Mouse (Mus musculus) limb, embryonic 11.5 days (tissue): ENCODE measurements at regions not wholly inside any gene's neighbourhood (a gene's known extent, or its start where the extent isn't known, plus 50 kb on each side); places are given as distances from the start of the nearest gene placed in this dataset.

Source experiments
- ATAC-seq: fragments of 200-750 bp; cut with Nextera tagmentation; 2 replicates; pipeline ENCODE4 v1.8.0; 2017; ENCODE audit warnings: low read depth; ENCODE audit not compliant: insufficient number of reproducible peaks, low FRiP score, low TSS enrichment
- DNase-seq: peaks from one replicate; pipeline ENCODE4 v3.0.0-alpha.2; 2015; ENCODE audit warnings: low spot score
- H3K27ac ChIP-seq: fragments of 300-500 bp; sonication (generic); replicated peaks from 2 replicates; pipeline ENCODE4 v1.5.1; 2014; ENCODE audit warnings: low read depth, mild to moderate bottlenecking, low read length
- H3K27me3 ChIP-seq: fragments of 300-500 bp; sonication (generic); 2 replicates; pipeline ENCODE4 v1.6.1; 2014; ENCODE audit warnings: mild to moderate bottlenecking, low read length, mixed read lengths; ENCODE audit not compliant: control insufficient read depth, insufficient read depth
- H3K36me3 ChIP-seq: fragments of 300-500 bp; sonication (generic); 2 replicates; pipeline ENCODE4 v1.6.1; 2014; ENCODE audit warnings: mild to moderate bottlenecking, low read length, moderate library complexity, mixed read lengths; ENCODE audit not compliant: control insufficient read depth, insufficient read depth
- H3K4me1 ChIP-seq: fragments of 300-500 bp; sonication (generic); 2 replicates; pipeline ENCODE4 v1.6.1; 2014; ENCODE audit warnings: low read length, mixed read lengths; ENCODE audit not compliant: control insufficient read depth, insufficient read depth
- H3K4me2 ChIP-seq: fragments of 300-500 bp; sonication (generic); 2 replicates; pipeline ENCODE4 v1.6.1; 2014; ENCODE audit warnings: low read depth, mild to moderate bottlenecking, moderate library complexity; ENCODE audit not compliant: severe bottlenecking
- H3K4me3 ChIP-seq: fragments of 300-500 bp; sonication (generic); 2 replicates; pipeline ENCODE4 v1.5.1; 2014; ENCODE audit warnings: low read depth, low read length
- H3K9ac ChIP-seq: fragments of 300-500 bp; sonication (generic); 2 replicates; pipeline ENCODE4 v1.6.1; 2014; ENCODE audit warnings: mild to moderate bottlenecking, low read length
- H3K9me3 ChIP-seq: fragments of 300-500 bp; sonication (generic); 2 replicates; pipeline ENCODE4 v1.6.1; 2016; ENCODE audit warnings: low read length; ENCODE audit not compliant: control insufficient read depth
- WGBS: fragments of 180-500 bp; shearing (Covaris S2); extraction: QIAGEN DNeasy Blood & Tissue Kit; methylation state at CpG from one replicate; pipeline ENCODE4 v1.1.7; 2014; 5-methylcytosine and 5-hydroxymethylcytosine counted together

- Histone ChIP-seq H3K27me3 (no peaks in the 10 kb centered on the region), H3K4me1 (no peaks in the 10 kb centered on the region), H3K36me3 (no peaks in the 10 kb centered on the region), H3K4me2 (no peak overlapping the region), H3K9ac (no peak overlapping the region), H3K4me3 (no peak overlapping the region), H3K27ac (no peak overlapping the region), H3K9me3 (no peaks in the 10 kb centered on the region)
- DNase-seq = peak; percentile 39
- no peak for ATAC-seq
- 84% methylated on average over 9 of the region's 9 CpGs for WGBS
Measured at GRCm38 (mm10) chr16:76768607-76769006, 244.9 kb upstream of the Usp25 start.

DNA sequence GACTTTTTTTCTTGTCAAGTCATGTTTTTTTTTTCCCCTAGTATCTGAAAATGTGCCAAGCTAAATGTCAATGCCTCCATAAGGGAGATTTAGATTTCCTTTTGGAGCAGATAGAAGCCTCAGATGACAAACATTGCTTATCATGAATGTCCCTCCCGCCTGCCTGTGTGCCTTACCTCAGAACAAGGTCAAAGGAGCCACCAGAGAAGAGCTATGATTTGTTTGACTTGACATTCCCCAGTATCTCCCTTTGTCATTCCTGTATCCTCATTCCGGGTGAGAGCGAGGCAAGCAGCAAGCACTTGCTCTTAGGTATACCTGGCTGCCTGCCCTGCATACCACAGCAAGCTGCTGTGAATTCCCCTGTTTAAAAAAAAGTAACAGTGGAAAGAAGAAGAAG is 246.9 kb upstream of the Usp25 start:
- H3K36me3 ChIP-seq = no peaks in the 10 kb centered on the region
- DNase-seq = no peak
- H3K9me3 ChIP-seq = no peaks in the 10 kb centered on the region

DNA sequence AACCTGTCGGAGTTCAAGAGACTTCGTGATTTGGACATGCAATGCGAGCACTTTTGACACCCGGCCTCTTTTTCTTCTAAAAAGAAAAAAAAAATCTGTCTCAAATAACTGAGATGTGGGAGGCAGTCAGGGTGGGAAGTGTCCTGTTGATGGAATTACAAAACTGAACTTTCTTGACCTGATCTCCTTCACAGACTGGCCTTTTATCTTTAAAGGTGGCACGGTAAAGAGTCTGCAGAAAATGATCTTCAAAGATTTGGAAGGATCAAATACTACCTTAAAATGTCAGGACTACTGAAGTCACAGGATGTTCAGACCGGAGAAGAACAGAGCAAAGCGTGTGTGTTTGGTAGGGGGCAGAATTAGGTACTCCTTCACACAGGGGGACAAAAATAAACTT is 248.0 kb upstream of the Usp25 start:
- Histone ChIP-seq H3K4me3 (no peak overlapping the region), H3K36me3 (no peaks in the 10 kb centered on the region), H3K9me3 (no peaks in the 10 kb centered on the region), H3K9ac (no peak overlapping the region), H3K4me2 (no peak overlapping the region), H3K27me3 (no peaks in the 10 kb centered on the region), H3K4me1 (peaks cover 4% of the 10 kb centered on the region; the same call in 1 of the 2 replicates), H3K27ac (no peak overlapping the region)
- WGBS = 4% methylated on average over 7 of the region's 7 CpGs
- DNase-seq (no peak), ATAC-seq (no peak)

More for the DNA sequence above, 246.9 kb upstream of the Usp25 start:
- no peak overlapping the region for H3K27ac ChIP-seq
- WGBS = 75% methylated on average over 3 of the region's 3 CpGs
- H3K4me1 ChIP-seq = peaks cover 4% of the 10 kb centered on the region; the same call in 1 of the 2 replicates
- no peak overlapping the region for H3K9ac ChIP-seq
- no peak overlapping the region for H3K4me3 ChIP-seq
- no peak for ATAC-seq
- H3K4me2 ChIP-seq = no peak overlapping the region
- H3K27me3 ChIP-seq = no peaks in the 10 kb centered on the region

DNA sequence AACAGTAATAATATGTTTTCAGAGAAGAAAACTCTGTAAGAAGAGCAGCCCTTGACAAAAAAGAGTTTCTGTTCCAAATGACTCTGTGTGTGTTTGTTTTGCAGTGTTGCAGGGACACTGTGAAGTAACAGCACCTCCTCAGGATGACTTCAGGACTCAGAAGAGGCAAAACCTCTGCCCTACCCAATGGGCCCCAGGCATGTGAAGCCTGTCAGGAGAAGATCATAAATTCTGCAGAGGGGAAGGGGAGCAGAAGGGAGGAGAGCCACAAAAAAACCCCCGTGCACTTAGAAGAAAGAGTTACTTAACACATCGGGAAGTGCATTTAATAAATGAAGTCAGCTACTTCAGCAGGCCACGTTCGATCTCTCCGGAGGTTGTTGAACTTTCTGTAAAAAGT is 248.5 kb upstream of the Usp25 start:
- H3K4me2 ChIP-seq = no peak overlapping the region
- H3K27ac ChIP-seq = no peak overlapping the region
- no peak overlapping the region for H3K4me3 ChIP-seq
- H3K27me3 ChIP-seq = no peaks in the 10 kb centered on the region
- DNase-seq (no peak), ATAC-seq (no peak)
- H3K9ac ChIP-seq = no peak overlapping the region
- 19% methylated on average over 5 of the region's 5 CpGs for whole genome bisulfite sequencing
- H3K36me3 ChIP-seq = no peaks in the 10 kb centered on the region
- no peaks in the 10 kb centered on the region for H3K9me3 ChIP-seq
- H3K4me1 ChIP-seq = peaks cover 4% of the 10 kb centered on the region; the same call in 1 of the 2 replicates

- no peak for DNase-seq
- H3K27ac ChIP-seq = no peak overlapping the region
Measured at GRCm38 (mm10) chr16:76762619-76763283, 250.8 kb upstream of the Usp25 start.

DNA sequence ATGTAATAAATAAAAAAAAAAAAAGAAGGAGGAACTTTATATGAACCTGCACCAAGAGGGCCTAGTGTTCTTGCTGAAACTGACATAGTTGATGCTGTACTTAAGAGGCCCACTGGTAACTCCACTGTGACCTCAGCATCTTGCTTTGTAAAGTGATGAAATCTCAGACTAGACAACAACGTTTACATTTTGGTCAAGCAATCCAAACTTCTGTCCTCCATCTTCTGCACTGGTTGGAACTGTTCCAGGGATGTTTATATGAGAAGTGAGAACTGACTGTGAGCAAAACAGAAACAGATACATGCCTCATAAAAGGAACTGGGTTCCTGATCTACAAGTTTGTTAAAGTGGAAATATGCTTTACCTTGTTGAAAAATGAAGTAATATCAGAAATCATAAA is 251.7 kb upstream of the Usp25 start:
- ATAC-seq = no peak

More at GRCm38 (mm10) chr16:76762619-76763283, 250.8 kb upstream of the Usp25 start:
- peaks cover 4% of the 10 kb centered on the region; the same call in 1 of the 2 replicates for H3K4me1 ChIP-seq
- no peak overlapping the region for H3K4me2 ChIP-seq
- ATAC-seq = no peak
- no peaks in the 10 kb centered on the region for H3K36me3 ChIP-seq
- no peaks in the 10 kb centered on the region for H3K9me3 ChIP-seq
- no peaks in the 10 kb centered on the region for H3K27me3 ChIP-seq
- WGBS = 4% methylated on average over 8 of the region's 8 CpGs
- no peak overlapping the region for H3K9ac ChIP-seq
- H3K4me3 ChIP-seq = no peak overlapping the region

GRCm38 (mm10) chr16:76761004-76761403 is 252.5 kb upstream of the Usp25 start:
- no peak for DNase-seq
- no peak overlapping the region for H3K9ac ChIP-seq
- WGBS = 87% methylated on average over 1 of the region's 1 CpGs
- H3K36me3 ChIP-seq = no peaks in the 10 kb centered on the region
- no peaks in the 10 kb centered on the region for H3K27me3 ChIP-seq
- no peaks in the 10 kb centered on the region for H3K9me3 ChIP-seq
- H3K4me1 ChIP-seq = peaks cover 4% of the 10 kb centered on the region; the same call in 1 of the 2 replicates
- no peak for ATAC-seq
- H3K4me3 ChIP-seq = no peak overlapping the region
- no peak overlapping the region for H3K27ac ChIP-seq
- H3K4me2 ChIP-seq = no peak overlapping the region

More for the DNA sequence above, 251.7 kb upstream of the Usp25 start:
- Histone ChIP-seq H3K27ac (no peak overlapping the region), H3K27me3 (no peaks in the 10 kb centered on the region), H3K4me2 (no peak overlapping the region), H3K9me3 (no peaks in the 10 kb centered on the region), H3K4me3 (no peak overlapping the region), H3K9ac (no peak overlapping the region), H3K4me1 (peaks cover 4% of the 10 kb centered on the region; the same call in 1 of the 2 replicates), H3K36me3 (no peaks in the 10 kb centered on the region)
- DNase-seq = no peak
- WGBS = 73% methylated on average over 1 of the region's 1 CpGs

DNA sequence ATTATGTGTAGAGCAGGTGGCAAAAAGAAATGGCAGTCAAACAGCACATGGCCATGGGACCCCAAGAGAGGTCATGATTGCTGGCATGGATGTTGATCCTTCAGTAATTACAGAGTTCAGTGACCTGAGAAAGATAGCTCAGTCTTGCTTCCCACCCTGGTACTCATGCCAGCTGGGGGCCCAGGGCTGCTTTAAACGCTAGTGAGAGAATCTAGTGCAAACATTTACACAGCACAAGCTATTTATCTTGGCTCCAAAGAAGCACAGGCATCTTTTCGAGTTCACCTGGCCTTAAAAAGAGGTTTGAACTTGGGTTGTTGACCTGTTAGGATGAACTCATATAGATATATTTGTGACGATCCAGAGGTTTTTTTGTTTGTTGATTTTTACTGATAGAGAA is 258.6 kb upstream of the Usp25 start:
- no peak overlapping the region for H3K9ac ChIP-seq
- no peak for ATAC-seq
- no peak for DNase-seq
- H3K4me3 ChIP-seq = no peak overlapping the region
- H3K4me2 ChIP-seq = no peak overlapping the region
- H3K4me1 ChIP-seq = no peaks in the 10 kb centered on the region
- H3K27me3 ChIP-seq = no peaks in the 10 kb centered on the region
- WGBS = 82% methylated on average over 3 of the region's 3 CpGs
- H3K9me3 ChIP-seq = no peaks in the 10 kb centered on the region
- no peaks in the 10 kb centered on the region for H3K36me3 ChIP-seq
- H3K27ac ChIP-seq = no peak overlapping the region

- ATAC-seq (no peak), DNase-seq (no peak)
- no peak overlapping the region for H3K4me3 ChIP-seq
- H3K4me1 ChIP-seq = no peaks in the 10 kb centered on the region
- no peaks in the 10 kb centered on the region for H3K36me3 ChIP-seq
- H3K9me3 ChIP-seq = no peaks in the 10 kb centered on the region
- no peak overlapping the region for H3K4me2 ChIP-seq
- H3K27ac ChIP-seq = no peak overlapping the region
- H3K9ac ChIP-seq = no peak overlapping the region
- no peaks in the 10 kb centered on the region for H3K27me3 ChIP-seq
- 96% methylated on average over 3 of the region's 3 CpGs for WGBS
Measured at GRCm38 (mm10) chr16:76746385-76746784, 267.1 kb upstream of the Usp25 start.
